ENCODE assay signal across 10 mouse cellular contexts in genomic region chr12:83466508-83467430, GRCm38 (mm10). TPM values are rescaled to one million over a fixed set of nuclear protein-coding genes. Genes with fewer than 3 reads are reported as not detected.
DNase-seq lines count a peak whose midpoint lies in the region; ATAC-seq lines count a peak whose summit lies in the region.
"Had no signal": no experiment of that assay in that cellular context is flagged by ENCODE, and none has a peak within 500 bp of the region (broad histone marks: within the 10 kb centered on the region; RNA-seq: fewer than 3 reads in every experiment).

No protein-coding gene starts in this region.

- ATAC-seq in heart, embryonic 11.5 days (replicated peaks; ENCODE audit: insufficient number of reproducible peaks, low FRiP score, low TSS enrichment) = no peak
- ATAC-seq in erythroblast, adult 5-6 weeks (replicated peaks; ENCODE audit: low FRiP score, poor library complexity, severe bottlenecking) = peak; percentile 49
- ATAC-seq in kidney, embryonic 16.5 days (ENCODE audit: low FRiP score, low TSS enrichment) = peak; percentile 79
- peak; percentile 55; the same call in 1 of the 2 replicates for ATAC-seq in megakaryocyte-erythroid progenitor cell, adult 5-6 weeks (replicated peaks; ENCODE audit: low FRiP score, low TSS enrichment, poor library complexity, severe bottlenecking)

- H3K9ac ChIP-seq in heart, embryonic 11.5 days (ENCODE audit: low read depth, low read length) = peak overlapping the region; percentile 39
- peak overlapping the region; percentile 38; the same call in 1 of the 2 replicates for H3K9ac ChIP-seq in kidney, embryonic 16.5 days (replicated peaks; ENCODE audit: low read length)

- no peak overlapping the region for H3K4me3 ChIP-seq in heart, embryonic 11.5 days (ENCODE audit: low read depth, low read length)
- H3K4me3 ChIP-seq in kidney, embryonic 16.5 days (ENCODE audit: low read length) = no peak overlapping the region
- H3K4me3 ChIP-seq: megakaryocyte, embryonic 14.5 days had no signal

- peak overlapping the region; percentile 75 for H3K27ac ChIP-seq in heart, embryonic 11.5 days (ENCODE audit: low read depth, low read length)
- H3K27ac ChIP-seq in kidney, embryonic 16.5 days (ENCODE audit: low read length) = peak overlapping the region; percentile 90

- 7% methylated on average over 6 of the region's 6 CpGs for WGBS in heart, embryonic 11.5 days (ENCODE audit: insufficient replicate concordance)
- 8% methylated on average over 6 of the region's 6 CpGs for WGBS in kidney, embryonic 16.5 days

- no peak for DNase-seq in heart, postnatal 25 days (ENCODE audit: low spot score)
- DNase-seq in layer of hippocampus, adult 18-20 months (ENCODE audit: low spot score in 2 of 2) = no peak
- no peak for DNase-seq in cerebellum, postnatal 10 days
- no peak for DNase-seq in left cerebral cortex, adult 18-20 months (ENCODE audit: low spot score in 2 of 2)
- DNase-seq: gastrocnemius, postnatal 25 days had no signal

- no peaks in the 10 kb centered on the region for H3K27me3 ChIP-seq in heart, embryonic 11.5 days (ENCODE audit: control insufficient read depth, insufficient read depth, low read length)
- H3K27me3 ChIP-seq in kidney, embryonic 16.5 days (ENCODE audit: insufficient read depth, low read length) = no peaks in the 10 kb centered on the region

- peak overlapping the region; percentile 37 for H3K4me2 ChIP-seq in heart, embryonic 11.5 days
- peak overlapping the region; percentile 23; the same call in 1 of the 2 replicates for H3K4me2 ChIP-seq in kidney, embryonic 16.5 days (replicated peaks; ENCODE audit: low read depth, low read length)

- H3K36me3 ChIP-seq in heart, embryonic 11.5 days (ENCODE audit: control insufficient read depth, insufficient read depth, low read length) = no peaks in the 10 kb centered on the region
- no peaks in the 10 kb centered on the region for H3K36me3 ChIP-seq in kidney, embryonic 16.5 days (ENCODE audit: insufficient read depth, low read length)

- intact Hi-C loops in heart, postnatal 25 days (cut with DNase I) = no loop called here

- no peaks in the 10 kb centered on the region for H3K9me3 ChIP-seq in heart, embryonic 11.5 days (replicated peaks; ENCODE audit: control insufficient read depth, low read length)
- no peaks in the 10 kb centered on the region for H3K9me3 ChIP-seq in kidney, embryonic 16.5 days (ENCODE audit: low read length)

- H3K4me1 ChIP-seq in heart, embryonic 11.5 days (ENCODE audit: control insufficient read depth, insufficient read depth, low read length) = peaks cover 34% of the 10 kb centered on the region
- peaks cover 27% of the 10 kb centered on the region for H3K4me1 ChIP-seq in kidney, embryonic 16.5 days (ENCODE audit: insufficient read depth, low read length)
- H3K4me1 ChIP-seq: megakaryocyte, embryonic 14.5 days had no signal

RNA-seq across cellular contexts. Expression of gene Dpf3, which starts 20.7 kb away (rescaled TPM):
- 29.7 TPM in 2 replicates for polyA plus RNA-seq in heart, embryonic 11.5 days (2014; fragmentation: Nextera tagmentation; extraction: Ambion mirVana)
- total RNA-seq in heart, postnatal 25 days (2021) = 10 to 100 TPM; 17.4 to 21.3 TPM
- 29.2 and 45.1 TPM in 2 replicates for total RNA-seq in erythroblast, adult 5-6 weeks (2015; ENCODE audit: low replicate concordance)
- 138 and 157 TPM in 2 replicates for total RNA-seq in erythroblast, adult 5-6 weeks (2017; ENCODE audit: low replicate concordance)
- 12.2 and 14.3 TPM in 2 replicates for polyA plus RNA-seq in kidney, embryonic 16.5 days (2015; fragmentation: Nextera tagmentation; extraction: Ambion mirVana)
- 4.9 and 17.9 TPM in 2 replicates for total RNA-seq in megakaryocyte-erythroid progenitor cell, adult 5-6 weeks (2014; fragmentation: Nextera tagmentation)
- 26.6 and 35.6 TPM in 2 replicates for total RNA-seq in megakaryocyte-erythroid progenitor cell, adult 5-6 weeks (2017)
- total RNA-seq in layer of hippocampus, adult 18-20 months (2021) = 10 to 100 TPM; 21.3 to 22.9 TPM
- 1 to 10 TPM; 4.9 to 5.6 TPM for total RNA-seq in left cerebral cortex, adult 18-20 months (2021)

RNA-seq across cellular contexts. Expression of gene Dcaf4, which starts 53.5 kb away (rescaled TPM):
- 23.8 and 24.1 TPM in 2 replicates for polyA plus RNA-seq in heart, embryonic 11.5 days (2014; fragmentation: Nextera tagmentation; extraction: Ambion mirVana)
- 10 to 100 TPM; 14.1 to 15.2 TPM for total RNA-seq in heart, postnatal 25 days (2021)
- total RNA-seq in erythroblast, adult 5-6 weeks (2015; ENCODE audit: low replicate concordance) = 8.1 TPM in 1 of 2 replicates, not detected in the other
- total RNA-seq in erythroblast, adult 5-6 weeks (2017; ENCODE audit: low replicate concordance) = 1.7 and 4.7 TPM in 2 replicates
- polyA plus RNA-seq in kidney, embryonic 16.5 days (2015; fragmentation: Nextera tagmentation; extraction: Ambion mirVana) = 30.1 and 31.7 TPM in 2 replicates
- 31.4 and 49.2 TPM in 2 replicates for total RNA-seq in megakaryocyte-erythroid progenitor cell, adult 5-6 weeks (2014; fragmentation: Nextera tagmentation)
- total RNA-seq in megakaryocyte-erythroid progenitor cell, adult 5-6 weeks (2017) = 29.8 and 38.6 TPM in 2 replicates
- total RNA-seq in layer of hippocampus, adult 18-20 months (2021) = 10 to 100 TPM; 26.3 to 28.4 TPM
- 10 to 100 TPM; 25.9 to 27.0 TPM for total RNA-seq in left cerebral cortex, adult 18-20 months (2021)
